Mouse (Mus musculus) lung, postnatal 36 days (tissue): ENCODE results near the gene Fam71b.
"Not testable (repeated sequence)": the region's sequence is repeated elsewhere in the genome, so short reads cannot be mapped to it uniquely, and the experiment has no call there.

Experiments used
- DNase-seq: peaks from one replicate; pipeline ENCODE4 v3.0.0; 2022; ENCODE audit warnings: mixed read lengths

Fam71b gene

DNA sequence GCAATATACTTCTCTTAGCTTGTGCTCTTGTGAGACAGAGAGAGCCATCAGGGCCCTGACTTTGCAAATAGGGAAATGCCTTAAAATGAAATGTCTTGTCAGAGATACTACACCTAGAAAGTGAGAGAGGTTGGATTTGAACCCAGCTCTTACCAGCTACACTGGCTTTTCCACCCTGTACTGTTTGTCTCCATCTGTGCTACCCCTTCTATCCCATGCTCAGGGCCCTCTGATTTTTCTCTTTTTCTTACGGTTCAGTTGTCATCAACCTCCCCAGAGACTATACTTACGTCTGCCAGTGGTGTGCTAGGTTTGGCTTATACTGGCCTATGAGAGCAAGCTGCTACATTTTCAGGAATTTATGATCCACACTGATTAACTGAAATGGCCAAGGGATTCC is 11.4 kb upstream of the Fam71b start:
- DNase-seq: no peak

DNA sequence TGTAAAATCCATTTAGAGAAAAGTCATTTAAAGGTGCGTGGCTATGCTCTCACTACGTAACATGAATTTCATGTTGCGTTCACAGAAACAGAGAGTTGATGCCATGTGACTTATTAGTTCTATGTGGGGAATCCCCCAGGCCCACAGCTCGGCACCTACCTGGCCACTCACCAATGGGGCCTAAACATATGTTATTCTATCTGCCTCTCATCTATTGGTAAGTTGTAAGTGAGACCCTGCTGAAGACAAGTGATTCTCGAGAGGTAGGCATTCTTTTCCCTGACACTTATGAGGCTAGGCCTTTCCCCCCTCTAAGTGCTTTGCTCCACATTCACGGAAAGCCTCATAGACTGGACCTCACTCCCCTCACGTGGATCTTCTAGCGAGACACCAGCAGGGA is 9.8 kb upstream of the Fam71b start:
- no peak for DNase-seq

DNA sequence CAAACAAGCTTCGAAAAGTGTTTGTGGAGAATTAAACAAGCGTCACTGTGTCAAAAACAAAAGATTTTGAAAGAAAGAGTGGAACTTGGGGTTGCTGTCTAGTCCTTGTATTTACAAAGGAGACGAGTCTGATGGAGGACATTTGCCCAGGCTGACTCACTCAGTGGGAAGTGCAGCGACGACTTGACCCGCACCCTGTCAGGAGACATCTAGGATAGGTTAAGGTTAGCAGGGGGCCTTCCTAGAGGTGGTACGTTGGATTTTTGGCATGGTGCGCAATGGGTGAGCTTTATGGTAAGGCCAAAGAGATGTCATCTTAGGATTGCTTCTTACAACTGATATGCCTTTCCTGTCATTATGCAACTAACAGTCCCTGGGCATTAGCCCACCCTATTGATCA is 9.3 kb upstream of the Fam71b start:
- no peak for DNase-seq

DNA sequence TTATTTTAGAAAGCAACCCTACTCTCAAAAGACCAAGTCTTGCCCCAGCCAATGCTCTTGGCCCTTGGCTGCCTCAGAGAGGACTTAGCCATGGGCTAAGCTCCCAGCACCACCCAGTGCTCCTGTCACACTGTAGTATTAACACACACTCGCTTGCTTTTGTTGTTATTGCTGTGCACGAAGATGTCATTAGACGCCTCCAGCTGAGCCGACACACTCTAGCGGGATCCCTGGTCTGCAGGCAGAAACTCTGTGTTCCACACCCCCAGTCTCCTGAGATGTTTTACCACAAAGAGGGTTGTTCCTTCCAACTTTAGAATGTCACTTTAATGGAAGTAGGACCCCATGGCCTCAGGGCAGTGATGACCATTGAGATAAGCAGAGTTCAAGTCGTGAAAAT is 7.9 kb upstream of the Fam71b start:
- no peak for DNase-seq

DNA sequence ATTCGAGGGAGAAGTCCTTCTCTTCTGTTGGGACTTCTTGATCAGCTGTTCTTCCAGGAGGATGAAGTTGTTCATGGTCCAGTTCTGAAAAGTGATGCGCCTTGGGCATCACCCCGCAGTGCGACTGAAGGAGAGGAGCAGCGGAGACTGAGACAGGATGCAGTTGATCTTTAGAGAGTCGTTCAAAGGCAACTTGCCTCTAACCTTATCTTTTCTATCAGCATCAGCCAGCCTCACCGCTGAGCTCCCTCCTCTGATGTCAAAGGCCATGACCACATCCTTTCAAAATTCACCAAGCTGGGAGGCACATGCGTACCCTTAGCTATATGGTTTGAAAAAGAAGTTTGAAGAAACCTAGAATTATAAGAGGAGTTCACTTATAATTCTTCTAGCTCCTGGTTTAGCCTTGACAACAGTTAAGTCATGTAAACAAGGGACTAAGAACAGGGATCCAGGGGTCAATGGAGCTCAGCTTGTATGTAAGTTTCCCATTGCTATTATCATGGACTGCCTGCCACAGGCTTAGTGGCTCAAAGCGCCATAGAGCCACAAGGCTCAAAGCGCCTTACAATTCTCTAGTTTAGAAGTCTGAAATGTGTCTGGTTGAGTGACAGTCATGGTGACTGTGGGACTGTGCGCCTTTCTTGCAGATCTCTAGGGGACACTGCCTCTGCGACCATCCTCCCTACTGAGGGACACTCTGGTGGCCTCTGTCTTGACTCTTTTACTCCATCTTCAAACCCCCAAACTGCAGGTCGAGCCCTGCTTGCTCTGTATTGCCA is 6.8 kb upstream of the Fam71b start, which contains the start of gene Itk:
Gene Itk (minus strand): TSS at position 180 of the 782 bp plus-strand sequence.
- DNase-seq: peak; percentile 7

DNA sequence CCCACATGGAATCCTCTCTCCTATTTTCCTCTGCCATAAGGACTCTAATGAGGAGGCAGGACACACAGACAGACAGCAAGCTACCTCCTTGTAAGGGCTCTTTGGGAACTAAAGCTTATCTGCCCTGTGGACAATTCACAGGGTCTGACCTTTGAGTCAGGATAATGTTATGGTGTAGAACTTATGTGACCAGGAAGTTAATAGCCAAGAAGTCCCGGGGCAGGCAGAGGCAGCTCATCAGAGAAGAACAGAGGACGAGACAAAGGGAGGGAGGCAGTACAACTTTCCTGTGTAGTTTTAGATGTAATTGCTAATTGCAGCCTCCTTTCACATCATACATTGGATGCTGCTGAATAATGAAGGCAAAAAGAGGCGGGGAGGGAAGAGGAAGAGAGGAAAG is 5.7 kb upstream of the Fam71b start:
- DNase-seq: no peak

DNA sequence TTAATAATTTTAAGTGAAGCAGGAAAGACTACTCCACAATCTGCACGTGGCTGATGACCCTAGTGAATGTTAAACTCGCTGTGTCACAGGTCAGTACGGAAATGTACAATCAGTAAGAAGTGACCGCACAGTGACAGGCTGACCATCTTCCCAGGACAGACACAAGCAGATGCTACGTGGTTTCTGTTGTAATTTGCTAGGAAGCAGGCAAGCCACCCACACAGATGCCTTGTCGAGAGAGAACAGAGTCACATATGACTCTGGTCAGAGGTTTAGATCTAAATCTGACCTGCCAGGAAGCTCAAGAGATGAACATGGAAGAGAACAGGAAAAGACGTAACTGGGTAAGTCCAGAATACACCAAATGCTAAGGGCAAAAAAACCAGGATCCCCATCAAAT is 3.5 kb upstream of the Fam71b start:
- DNase-seq: no peak

DNA sequence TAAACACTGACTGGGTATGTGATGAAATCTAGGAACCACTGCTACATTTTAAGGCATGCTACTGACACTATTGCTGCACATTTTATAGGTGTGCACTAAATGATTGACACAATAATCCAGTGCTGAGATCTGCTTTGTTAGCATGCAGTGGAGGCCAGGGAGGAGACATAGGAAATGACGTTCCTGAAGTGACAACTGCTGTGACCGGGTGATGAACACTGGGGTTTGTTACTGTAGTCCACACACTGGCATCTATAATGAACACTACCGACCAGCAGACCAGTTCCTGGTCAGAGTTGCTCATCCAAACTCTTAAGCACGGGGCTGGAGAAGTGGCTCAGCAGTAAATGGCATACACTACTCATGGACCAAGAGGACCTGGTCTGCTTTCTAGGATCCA is 2.9 kb upstream of the Fam71b start:
- DNase-seq: no peak

DNA sequence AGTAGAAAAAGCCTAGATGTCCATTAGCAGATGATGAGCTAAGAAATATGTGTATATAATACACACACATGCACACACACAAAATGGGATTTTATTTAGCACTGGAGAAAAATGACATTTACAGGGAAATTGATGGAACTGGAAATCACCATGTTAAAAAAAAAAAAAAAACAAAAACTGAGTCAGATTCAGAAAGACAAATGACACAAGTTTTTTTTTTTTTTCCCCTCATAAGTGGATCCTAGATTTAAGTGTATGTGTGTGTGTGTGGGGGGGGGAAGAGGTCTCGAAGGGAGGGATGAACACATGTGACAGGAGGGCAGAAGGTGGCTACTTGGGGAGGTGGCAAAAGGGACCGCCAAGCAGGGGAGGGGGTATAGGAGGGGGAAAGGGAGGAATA is 1.3 kb upstream of the Fam71b start:
- no peak for DNase-seq

DNA sequence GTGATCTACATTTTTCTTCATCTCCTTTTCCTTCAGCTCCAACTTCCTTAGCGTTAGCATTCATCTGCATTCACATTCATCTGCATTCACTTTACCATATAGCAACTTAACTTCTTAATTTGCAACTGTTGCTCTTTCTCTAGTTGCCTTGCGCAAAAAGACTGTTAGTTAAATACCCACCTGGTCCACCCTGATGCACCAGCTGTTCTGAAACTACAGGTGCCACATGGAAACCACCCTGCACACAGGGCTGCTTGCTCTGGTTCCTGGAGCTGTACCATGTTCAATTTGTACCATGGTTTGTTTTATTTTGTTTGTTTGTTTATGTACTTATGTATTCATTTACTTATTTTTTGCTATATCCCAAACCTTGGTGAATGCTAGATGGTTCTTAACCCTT is 661 bp upstream of the Fam71b start:
- DNase-seq: no peak

DNA sequence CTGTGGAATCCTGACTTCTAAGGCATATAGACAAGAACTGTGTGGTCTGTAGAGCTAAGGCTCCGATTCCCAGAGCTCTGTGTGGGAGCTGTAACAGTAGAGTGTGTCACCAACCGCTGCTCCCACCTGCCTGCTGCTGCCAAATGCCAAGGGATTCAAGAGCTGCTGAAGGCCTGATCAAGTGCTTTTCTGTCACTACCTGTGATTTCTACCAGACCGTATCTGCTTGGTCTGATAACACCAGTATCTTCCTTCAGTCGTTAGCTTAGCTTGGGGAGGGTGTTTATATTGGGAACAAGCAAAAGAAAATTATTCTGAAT is 461 bp downstream of the Fam71b start:
- DNase-seq: no peak

DNA sequence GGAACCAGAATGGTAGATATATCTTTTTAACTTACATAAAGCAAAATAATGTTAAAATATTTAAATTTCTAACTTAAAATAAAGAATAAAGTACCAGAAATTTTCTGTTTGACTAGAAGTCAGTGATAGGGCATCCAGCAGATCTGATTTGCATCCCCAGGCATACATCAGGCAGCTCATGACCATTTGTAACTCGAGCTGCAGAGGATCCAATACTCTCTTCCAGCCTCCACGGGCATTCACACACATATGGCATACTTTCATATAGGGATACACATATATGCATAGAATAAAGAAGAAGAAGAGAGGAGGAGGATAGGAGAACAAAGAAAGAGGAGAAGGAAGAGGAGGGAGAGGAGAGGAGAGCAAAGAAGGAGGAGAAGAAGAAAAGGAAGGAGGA is 1.5 kb downstream of the Fam71b start:
- no peak for DNase-seq

DNA sequence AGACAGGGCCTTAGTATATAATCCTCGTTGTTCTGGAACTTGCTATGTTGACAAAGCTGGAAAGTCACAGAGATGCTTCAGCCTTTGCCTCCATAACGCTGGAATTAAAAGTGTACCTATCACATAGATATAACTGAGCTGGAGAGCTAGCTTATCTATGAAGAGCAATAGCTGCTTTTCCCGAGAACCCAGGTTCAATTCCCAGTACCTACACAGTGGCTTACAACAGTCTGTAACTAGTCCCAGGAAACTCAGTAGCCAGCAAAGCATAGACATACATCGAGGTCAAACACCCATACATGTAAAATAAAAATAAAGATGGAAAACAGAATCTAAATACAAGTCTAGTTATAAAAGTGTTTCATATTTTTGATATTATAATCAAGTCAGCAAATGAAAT is 2.1 kb downstream of the Fam71b start:
- DNase-seq: no peak

DNA sequence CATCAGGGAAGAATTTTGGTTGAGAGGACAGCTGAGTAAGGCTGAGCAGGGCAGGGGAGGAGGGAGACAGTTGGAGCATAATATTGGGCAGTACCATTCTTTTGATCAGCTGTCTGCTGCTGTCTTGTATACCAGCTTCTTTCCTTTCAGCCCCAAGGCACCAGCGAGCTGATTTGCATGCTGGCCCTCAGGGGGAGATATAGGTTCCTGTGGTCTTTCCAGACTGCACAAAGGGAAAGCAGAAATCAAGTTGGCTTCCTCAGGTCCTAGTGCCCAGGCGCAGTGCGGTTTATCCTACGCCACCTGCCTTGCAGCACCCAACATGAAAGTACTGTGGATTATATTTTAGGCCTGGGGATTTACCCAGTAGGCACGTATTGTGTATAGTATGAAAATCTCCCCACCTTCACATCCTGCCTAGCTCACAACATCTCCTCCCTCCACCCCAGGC is 2.6 kb downstream of the Fam71b start:
- DNase-seq: peak; percentile 10

DNA sequence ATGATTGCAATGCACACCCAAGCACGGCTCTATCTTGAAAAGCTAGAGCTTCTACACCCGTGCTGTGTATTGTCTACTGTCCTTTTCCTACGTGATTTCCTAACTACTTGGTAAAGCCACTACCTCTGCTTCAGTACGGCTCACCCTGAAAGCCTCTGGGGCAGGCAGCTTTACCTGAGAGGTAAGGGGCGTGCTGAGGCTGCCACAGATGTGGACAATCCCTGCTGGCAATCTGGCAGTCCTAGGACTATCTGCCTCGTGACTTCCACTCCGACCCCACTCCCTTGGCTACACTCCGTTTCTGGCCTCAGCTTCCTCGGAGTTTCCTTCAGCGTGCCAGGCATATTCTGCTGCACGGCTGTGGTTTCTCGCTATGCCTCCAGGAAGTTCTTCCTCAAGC is 5.2 kb downstream of the Fam71b start:
- no peak for DNase-seq

DNA sequence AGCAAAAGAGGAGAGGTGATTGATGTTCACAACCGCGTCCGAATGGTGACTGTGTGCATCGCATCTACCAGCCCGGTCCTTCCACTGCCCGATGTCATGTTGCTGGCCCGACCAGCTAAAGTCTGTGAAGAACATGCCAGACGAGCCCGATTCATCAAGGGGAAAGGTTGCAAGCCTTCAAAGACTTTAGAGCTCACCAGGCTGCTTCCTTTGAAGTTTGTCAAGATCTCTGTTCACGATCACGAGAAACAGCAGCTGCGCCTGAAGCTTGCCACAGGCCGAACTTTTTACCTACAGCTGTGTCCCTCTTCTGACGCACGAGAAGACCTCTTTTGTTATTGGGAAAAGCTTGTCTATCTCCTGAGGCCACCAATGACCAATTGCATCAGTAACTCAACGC is 8.6 kb downstream of the Fam71b start:
- DNase-seq: no peak

DNA sequence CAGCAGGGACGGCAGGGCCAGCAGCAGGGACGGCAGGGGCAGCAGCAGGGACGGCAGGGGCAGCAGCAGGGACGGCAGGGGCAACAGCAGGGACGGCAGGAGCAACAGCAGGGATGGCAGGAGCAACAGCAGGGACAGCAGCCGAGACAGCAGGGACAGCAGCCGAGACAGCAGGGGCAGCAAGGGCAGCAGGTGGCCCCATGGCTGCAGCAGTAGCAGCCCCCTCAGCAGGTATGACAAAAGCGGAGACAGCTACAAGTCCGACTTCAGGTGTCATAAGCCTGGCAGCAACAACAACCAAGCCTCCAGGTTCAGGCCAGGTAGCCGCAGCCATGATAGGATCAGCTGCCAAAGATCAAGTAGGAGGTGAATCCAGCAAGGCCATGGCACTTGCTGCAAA is 10.4 kb downstream of the Fam71b start:
- DNase-seq: no peak

DNA sequence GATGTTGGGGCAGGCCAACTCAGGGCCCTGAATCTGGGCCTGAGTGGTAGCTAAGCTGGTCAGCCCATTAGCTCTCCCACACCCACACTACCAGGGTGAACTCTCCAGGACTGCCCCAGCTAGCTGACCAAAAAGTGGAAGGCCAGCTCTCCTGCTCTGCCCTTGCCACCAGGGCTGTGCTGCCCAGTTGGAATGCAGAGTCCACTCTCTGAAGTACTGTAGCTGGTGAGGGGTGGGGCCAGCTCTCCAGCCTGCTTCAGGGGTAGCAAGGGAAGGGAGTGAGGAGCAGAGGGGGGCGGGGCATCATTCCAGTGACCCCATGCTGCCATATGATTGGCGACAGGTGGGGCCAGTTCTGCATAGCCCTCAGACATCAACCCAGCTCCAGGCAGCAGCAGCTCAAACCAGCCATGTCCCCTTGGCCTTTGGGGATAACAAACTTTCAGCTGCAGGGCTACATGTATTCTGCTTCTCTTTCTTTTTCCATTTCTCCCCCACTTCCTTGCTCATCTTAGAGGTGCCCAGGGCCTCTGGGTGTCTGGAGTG is 13.7 kb downstream of the Fam71b start:
- DNase-seq: no peak

DNA sequence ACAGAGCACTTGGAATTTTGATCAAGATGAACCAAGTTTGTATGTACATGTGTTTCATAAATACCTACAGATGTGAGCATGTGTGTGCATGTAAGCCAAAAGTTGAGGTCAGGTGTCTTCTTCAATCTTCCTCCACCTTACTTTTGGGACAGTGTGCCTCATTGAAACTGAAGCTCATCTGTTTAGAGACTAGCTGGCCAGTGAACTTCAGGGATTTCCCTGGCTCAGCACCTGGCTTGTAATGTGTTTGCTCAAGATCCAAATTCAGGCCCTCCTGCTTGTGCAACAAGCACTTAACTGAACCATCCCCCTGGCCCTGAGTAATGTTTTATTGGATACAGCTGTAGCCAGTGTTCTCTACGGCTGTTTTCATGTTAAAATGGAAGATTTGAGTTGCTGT is 22.1 kb downstream of the Fam71b start:
- DNase-seq: peak; percentile 9

DNA sequence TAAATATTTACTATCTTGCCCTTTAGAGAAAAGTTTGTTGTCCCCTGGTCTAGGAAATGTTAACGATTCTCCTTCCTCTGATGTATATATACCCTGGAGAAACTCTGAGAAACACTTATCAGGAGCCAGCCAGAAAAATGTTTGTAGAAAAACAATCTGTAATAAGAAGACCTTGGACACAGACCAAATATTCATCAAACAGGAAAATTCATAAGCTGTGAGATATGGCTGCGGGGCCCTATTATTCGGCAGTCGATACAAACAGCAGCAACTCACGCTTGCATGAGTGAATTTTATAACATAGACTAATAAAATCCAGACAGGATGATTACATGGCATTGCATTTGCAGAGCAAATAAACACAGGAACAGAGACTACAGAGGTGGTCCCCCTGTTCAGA is 22.5 kb downstream of the Fam71b start:
- no peak for DNase-seq

DNA sequence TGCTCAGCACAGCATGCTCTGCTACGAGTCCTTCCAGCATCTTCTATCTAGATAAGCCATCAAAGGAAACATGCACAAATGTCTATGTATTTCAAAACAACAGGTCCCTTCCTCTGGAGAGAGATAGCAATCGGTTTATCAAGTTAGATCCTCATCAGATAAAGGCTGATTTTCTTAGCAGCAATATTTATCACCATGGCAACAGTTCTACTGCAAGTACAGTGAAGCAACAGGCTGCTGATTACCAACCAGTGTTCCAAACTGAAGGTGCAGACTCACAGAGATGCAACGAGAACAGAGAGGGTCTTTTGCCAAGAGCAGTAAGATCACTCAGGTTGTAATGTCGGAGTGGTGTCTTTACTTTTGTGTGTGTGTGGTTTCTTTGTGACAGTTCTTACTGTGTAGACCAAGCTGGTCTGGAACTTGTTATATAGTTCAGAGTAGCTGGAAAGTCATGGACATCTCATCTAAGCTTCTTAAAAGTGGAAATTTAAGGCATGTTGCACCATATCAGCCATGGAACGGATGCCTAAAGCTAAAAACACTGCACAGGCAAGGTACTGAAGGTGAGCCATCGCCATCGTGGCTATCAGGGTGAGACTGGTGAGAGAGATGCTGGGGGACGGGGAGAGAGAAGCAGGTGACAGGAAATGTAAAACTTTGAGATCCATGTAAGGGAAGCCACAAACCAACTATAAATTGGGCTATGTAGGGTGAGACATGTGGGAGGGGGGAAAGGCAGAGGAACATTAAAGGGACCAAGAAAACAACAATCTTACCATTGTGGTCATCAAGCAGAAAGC is 24.9 kb downstream of the Fam71b start:
- DNase-seq: no peak

DNA sequence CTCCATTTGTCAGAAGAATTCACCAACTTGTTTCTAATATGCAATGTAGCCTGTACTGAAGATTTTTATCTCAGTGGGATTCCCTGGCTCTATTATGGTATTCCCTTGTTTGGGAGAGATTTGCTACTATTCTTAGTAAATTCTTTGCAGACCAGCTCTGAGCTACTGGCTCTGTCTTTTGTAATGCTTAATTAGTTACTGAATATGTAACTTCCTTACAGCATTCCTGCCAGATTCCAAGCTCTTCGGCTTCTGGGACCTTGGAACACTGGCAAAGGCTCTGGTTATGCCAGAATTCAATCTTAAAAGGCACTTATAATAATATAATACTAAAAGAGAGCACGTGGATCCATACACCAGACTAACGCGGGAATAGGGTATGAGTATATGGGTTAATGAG is 31.8 kb downstream of the Fam71b start:
- DNase-seq: not testable (repeated sequence)

DNA sequence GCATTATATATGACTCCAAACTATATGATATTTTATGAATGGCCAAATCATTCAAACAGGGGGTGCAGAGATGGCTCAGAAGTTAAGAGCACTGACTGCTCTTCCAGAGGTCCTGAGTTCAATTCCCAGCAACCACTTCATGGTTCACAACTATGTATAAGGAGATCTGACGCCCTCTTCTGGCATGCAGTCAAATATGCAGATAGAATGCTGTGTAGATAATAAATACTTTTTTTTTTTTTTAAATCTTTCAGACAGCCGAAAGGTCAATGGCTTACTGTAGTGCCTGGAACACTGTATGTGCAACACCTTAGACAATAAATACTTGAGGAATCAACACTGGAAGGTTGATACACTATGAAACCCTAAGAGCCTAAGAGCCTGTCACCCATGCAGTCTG is 33.8 kb downstream of the Fam71b start:
- no peak for DNase-seq

DNA sequence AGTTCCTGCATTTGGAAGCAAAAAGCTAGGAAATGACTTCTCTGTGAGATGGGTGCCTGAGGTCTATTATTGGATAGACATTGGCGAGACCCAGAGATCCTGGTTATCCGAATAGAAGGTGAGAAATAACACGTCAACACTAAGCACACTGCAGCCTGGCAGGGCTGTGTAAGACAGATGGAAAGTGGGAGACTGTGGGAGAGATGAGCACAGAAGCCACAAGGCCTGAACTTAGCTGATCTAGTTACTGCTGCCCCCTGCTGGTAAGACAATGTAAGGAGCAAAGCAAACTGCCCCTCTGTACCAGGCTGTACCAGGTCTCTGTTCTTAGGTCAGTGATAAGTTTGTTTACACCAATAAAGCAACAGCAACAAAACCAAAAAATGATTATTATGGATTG is 34.8 kb downstream of the Fam71b start:
- DNase-seq: peak; percentile 85
